Mouse (Mus musculus) midbrain, embryonic 15.5 days (tissue): ENCODE data around the gene Bmper. TPM values are rescaled to one million over a fixed set of nuclear protein-coding genes. Genes with fewer than 3 reads are reported as not detected.
A peak's percentile ranks its signal among the peaks of the same experiment; 100 is the strongest.

Experiments
- ATAC-seq: fragments of 200-750 bp; cut with Nextera tagmentation; replicated peaks from 2 replicates; pipeline ENCODE4 v1.8.0; 2017; ENCODE audit warnings: moderate TSS enrichment
- H3K27ac ChIP-seq: fragments of 300-500 bp; sonication (generic); 2 replicates; pipeline ENCODE4 v1.5.1; 2015; ENCODE audit warnings: mild to moderate bottlenecking, inconsistent platforms
- H3K27me3 ChIP-seq: fragments of 300-500 bp; sonication (generic); replicated peaks from 2 replicates; pipeline ENCODE4 v1.6.1; 2015; ENCODE audit warnings: inconsistent platforms
- H3K36me3 ChIP-seq: fragments of 300-500 bp; sonication (generic); replicated peaks from 2 replicates; pipeline ENCODE4 v1.6.1; 2015; ENCODE audit warnings: inconsistent platforms
- H3K4me1 ChIP-seq: fragments of 300-500 bp; sonication (generic); 2 replicates; pipeline ENCODE4 v1.6.1; 2015; ENCODE audit warnings: inconsistent platforms
- H3K4me2 ChIP-seq: fragments of 300-500 bp; sonication (generic); 2 replicates; pipeline ENCODE4 v1.6.1; 2015; ENCODE audit warnings: inconsistent platforms, mild to moderate bottlenecking, moderate library complexity
- H3K4me3 ChIP-seq: fragments of 300-500 bp; sonication (generic); 2 replicates; pipeline ENCODE4 v1.5.1; 2015; ENCODE audit warnings: mild to moderate bottlenecking, inconsistent platforms
- H3K9ac ChIP-seq: fragments of 300-500 bp; sonication (generic); 2 replicates; pipeline ENCODE4 v1.6.1; 2015; ENCODE audit warnings: mild to moderate bottlenecking, inconsistent platforms
- H3K9me3 ChIP-seq: fragments of 300-500 bp; sonication (generic); 2 replicates; pipeline ENCODE4 v1.6.1; 2016; ENCODE audit warnings: inconsistent platforms
- WGBS: fragments of 180-500 bp; shearing (Covaris S2); methylation state at CpG from one replicate; pipeline ENCODE4 v1.1.7; 2015; ENCODE audit warnings: mixed read lengths; 5-methylcytosine and 5-hydroxymethylcytosine counted together
- polyA plus RNA-seq: library from polyadenylated mRNA; unstranded; fragments of >200 nt; fragmentation: Nextera tagmentation; extraction: Ambion mirVana; gene quantifications from 2 replicates; pipeline ENCODE4 v1.2.1, GENCODE M21; 2015

Bmper gene
- polyA plus RNA-seq, 1 experiment from 2014 or later = 7.1 TPM

GRCm38 (mm10) chr9:23485851-23486250, 263.0 kb downstream of the Bmper start:
- no peaks in the 10 kb centered on the region for H3K9me3 ChIP-seq
- no peak for ATAC-seq

GRCm38 (mm10) chr9:23486725-23487378, 264.0 kb downstream of the Bmper start:
- Histone ChIP-seq H3K36me3 (no peaks in the 10 kb centered on the region), H3K27ac (no peak overlapping the region), H3K4me3 (no peak overlapping the region), H3K27me3 (no peaks in the 10 kb centered on the region), H3K9me3 (no peaks in the 10 kb centered on the region), H3K9ac (no peak overlapping the region), H3K4me2 (no peak overlapping the region), H3K4me1 (peaks cover 6% of the 10 kb centered on the region)
- 16% methylated on average over 5 of the region's 5 CpGs for WGBS
- peak; percentile 78 for ATAC-seq

More at GRCm38 (mm10) chr9:23485851-23486250, 263.0 kb downstream of the Bmper start:
- Histone ChIP-seq H3K36me3 (no peaks in the 10 kb centered on the region), H3K9ac (no peak overlapping the region), H3K4me3 (no peak overlapping the region), H3K4me1 (peaks cover 6% of the 10 kb centered on the region), H3K27me3 (no peaks in the 10 kb centered on the region), H3K27ac (no peak overlapping the region), H3K4me2 (no peak overlapping the region)
- 83% methylated on average over 4 of the region's 4 CpGs for WGBS

- Histone ChIP-seq H3K9ac (no peak overlapping the region), H3K4me2 (no peak overlapping the region), H3K36me3 (no peaks in the 10 kb centered on the region), H3K27me3 (no peaks in the 10 kb centered on the region), H3K27ac (no peak overlapping the region), H3K9me3 (no peaks in the 10 kb centered on the region), H3K4me3 (no peak overlapping the region), H3K4me1 (peaks cover 6% of the 10 kb centered on the region)
- WGBS = 92% methylated on average over 5 of the region's 5 CpGs
- ATAC-seq = no peak
These were observed 265.4 kb downstream of the Bmper start for GRCm38 (mm10) chr9:23488265-23488664.

GRCm38 (mm10) chr9:23495400-23495799, 272.5 kb downstream of the Bmper start:
- no peak for ATAC-seq
- Histone ChIP-seq H3K4me3 (no peak overlapping the region), H3K27me3 (no peaks in the 10 kb centered on the region)

GRCm38 (mm10) chr9:23497626-23498025, 274.8 kb downstream of the Bmper start:
- Histone ChIP-seq H3K4me3 (no peak overlapping the region), H3K4me1 (peaks cover 10% of the 10 kb centered on the region), H3K9ac (no peak overlapping the region), H3K27me3 (no peaks in the 10 kb centered on the region), H3K36me3 (no peaks in the 10 kb centered on the region), H3K9me3 (no peaks in the 10 kb centered on the region), H3K4me2 (no peak overlapping the region), H3K27ac (0 out of 2 replicates have a peak overlapping the region, but pooled peaks have one; percentile 45)
- peak; percentile 86 for ATAC-seq
- 14% methylated on average over 3 of the region's 3 CpGs for WGBS

More at GRCm38 (mm10) chr9:23495400-23495799, 272.5 kb downstream of the Bmper start:
- H3K9me3 ChIP-seq = no peaks in the 10 kb centered on the region
- peaks cover 10% of the 10 kb centered on the region for H3K4me1 ChIP-seq
- H3K27ac ChIP-seq = no peak overlapping the region
- H3K9ac ChIP-seq = no peak overlapping the region
- H3K36me3 ChIP-seq = no peaks in the 10 kb centered on the region
- WGBS = 87% methylated on average over 4 of the region's 4 CpGs
- H3K4me2 ChIP-seq = no peak overlapping the region

GRCm38 (mm10) chr9:23533870-23534269, 311.0 kb downstream of the Bmper start:
- Histone ChIP-seq H3K4me1 (no peaks in the 10 kb centered on the region), H3K9ac (no peak overlapping the region), H3K9me3 (no peaks in the 10 kb centered on the region), H3K36me3 (no peaks in the 10 kb centered on the region), H3K27me3 (no peaks in the 10 kb centered on the region), H3K4me3 (no peak overlapping the region), H3K4me2 (no peak overlapping the region), H3K27ac (no peak overlapping the region)
- 29% methylated on average over 1 of the region's 1 CpGs for WGBS
- no peak for ATAC-seq
